Mouse (Mus musculus) 416B (cell line): ENCODE measurements around the gene Sult1a1.

ENCODE experiments used
- DNase-seq: peaks from one replicate; pipeline ENCODE4 v3.0.0; 2011; ENCODE audit warnings: low read depth

Sult1a1 gene

DNA sequence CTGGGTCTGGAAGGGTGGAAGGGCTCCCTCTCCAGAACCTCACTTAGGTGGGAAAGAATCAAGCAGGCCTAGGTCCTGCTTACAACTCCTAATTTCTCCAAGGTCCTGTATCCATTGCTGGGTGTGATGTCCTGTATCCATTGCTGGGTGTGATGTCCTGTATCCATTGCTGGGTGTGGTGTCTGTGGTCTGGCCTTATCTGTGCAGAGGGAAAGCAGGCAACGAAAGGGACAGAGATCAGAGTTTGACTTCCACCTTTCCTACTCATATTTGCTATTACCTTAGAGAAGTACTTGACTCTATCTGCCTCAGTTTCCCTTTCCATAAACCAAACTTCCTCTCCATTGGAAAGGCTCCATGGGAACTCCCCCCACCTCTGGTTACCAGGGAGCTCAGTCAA lies 52.9 kb downstream of the Sult1a1 start:
- DNase-seq: no peak
